Mouse (Mus musculus) adipose tissue, adult 10 weeks (tissue): ENCODE measurements around the gene Sapcd1. TPM values are rescaled to one million over a fixed set of nuclear protein-coding genes. Genes with fewer than 3 reads are reported as not detected.

Source experiments
- polyA plus RNA-seq: library from polyadenylated mRNA; stranded (reverse); fragments of 350-450 nt; fragmentation: Illumina TruSeq; extraction: RNeasy Lipid Tissue Mini Kit (QIAGEN cat#74804); gene quantifications from one replicate; pipeline ENCODE4 v1.2.3, GENCODE M21; 2014; ENCODE audit warnings: low read depth, low replicate concordance

Gene Sapcd1
- polyA plus RNA-seq = 2.9 TPM

DNA sequence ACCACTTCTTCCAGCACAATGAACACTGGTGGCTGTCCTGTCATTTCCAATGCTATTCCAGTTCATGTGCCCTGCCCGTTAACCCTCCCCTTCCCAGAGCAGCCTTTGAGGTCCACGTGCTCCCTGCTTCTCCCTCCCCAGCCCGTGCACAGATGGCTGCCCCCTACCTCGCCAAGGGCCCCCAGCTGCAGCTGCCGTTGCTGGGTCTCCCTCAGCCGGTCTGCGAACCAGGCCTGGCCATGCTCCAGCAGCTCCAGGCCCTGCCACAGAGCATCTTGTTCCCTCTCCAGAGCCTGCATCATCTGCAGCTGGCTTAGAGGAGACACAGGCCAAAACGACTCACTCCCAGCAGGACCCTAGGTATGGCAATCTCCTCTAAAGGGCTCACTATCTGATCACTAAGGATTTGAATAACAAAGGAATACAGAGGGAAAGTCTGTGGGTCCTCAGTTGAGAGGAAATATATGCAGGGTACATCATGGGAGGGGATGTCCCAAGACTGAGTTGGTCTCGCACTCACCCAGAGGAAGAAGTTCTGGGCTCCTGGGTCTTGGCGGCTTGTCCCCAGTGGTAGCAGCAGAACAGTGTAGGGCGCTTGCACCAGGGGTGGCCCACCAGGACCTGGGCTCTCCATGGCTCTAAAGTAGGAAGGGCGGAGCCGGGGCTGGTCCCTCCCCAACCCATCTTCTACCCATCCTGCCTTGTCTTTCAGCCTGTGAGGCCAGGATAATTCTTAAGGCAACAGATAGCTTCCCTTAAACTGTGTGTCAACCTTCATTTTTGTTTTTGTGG is at the start of gene Sapcd1:
Sapcd1 (minus strand) TSS at position 740 of the 792 bp plus-strand sequence.

DNA sequence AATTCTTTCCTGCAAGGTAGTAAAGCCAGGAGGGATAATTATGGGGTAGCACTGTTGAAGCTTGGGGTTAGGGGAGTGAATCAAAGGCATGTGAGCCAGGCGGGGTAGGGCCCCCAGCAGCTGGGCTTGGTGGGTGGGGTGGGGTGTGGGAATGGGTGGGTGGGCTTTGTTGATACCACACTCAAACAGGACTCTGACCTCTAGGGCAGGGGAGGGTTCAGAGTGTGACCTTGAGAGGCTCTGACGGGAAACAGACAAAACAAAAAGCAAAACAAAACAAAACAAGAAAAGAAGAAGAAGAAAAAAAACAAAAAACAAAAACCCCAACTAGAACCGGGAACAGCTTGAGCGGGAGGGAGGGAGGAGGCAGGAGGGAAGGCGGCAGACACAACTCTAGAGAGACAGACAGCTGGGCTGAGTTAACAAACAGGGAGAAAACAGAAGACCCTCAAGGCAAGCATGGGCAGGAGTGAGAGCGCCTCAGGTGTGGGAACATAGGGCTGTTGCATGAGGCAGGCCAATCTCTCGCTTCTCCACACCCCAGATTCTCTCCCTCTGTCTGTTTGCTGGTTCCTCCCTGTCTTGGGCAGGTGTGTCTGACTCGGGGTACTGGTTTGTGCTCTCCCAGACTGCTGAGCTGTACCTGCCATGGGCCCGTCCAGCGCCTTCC is 48.8 kb upstream of the Sapcd1 start, which contains the start of gene Ly6g6e:
Ly6g6e (plus strand) TSS at position 396 of the 670 bp plus-strand sequence.

DNA sequence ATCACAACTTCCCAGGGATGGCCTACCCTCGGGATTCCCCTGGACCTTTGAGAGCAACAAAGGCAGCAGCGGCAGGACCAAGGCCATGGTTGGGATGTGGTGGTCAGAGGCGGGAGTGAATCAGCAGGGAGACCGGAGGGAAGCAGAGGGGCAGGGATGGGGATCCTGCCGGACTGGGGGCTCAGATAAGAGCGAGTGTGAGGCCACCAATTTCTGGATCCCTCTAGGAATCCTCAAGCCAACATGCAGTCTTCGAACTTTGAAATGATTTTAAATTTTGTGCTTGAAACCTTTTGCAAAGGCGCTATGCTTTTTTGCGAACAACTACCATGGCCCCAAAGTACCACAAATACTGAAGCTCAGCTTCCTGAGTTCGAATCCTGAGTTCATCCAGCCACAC is 38.3 kb upstream of the Sapcd1 start, which contains the start of gene Mpig6b:
Mpig6b (minus strand) TSS at position 101 of the 400 bp plus-strand sequence.

DNA sequence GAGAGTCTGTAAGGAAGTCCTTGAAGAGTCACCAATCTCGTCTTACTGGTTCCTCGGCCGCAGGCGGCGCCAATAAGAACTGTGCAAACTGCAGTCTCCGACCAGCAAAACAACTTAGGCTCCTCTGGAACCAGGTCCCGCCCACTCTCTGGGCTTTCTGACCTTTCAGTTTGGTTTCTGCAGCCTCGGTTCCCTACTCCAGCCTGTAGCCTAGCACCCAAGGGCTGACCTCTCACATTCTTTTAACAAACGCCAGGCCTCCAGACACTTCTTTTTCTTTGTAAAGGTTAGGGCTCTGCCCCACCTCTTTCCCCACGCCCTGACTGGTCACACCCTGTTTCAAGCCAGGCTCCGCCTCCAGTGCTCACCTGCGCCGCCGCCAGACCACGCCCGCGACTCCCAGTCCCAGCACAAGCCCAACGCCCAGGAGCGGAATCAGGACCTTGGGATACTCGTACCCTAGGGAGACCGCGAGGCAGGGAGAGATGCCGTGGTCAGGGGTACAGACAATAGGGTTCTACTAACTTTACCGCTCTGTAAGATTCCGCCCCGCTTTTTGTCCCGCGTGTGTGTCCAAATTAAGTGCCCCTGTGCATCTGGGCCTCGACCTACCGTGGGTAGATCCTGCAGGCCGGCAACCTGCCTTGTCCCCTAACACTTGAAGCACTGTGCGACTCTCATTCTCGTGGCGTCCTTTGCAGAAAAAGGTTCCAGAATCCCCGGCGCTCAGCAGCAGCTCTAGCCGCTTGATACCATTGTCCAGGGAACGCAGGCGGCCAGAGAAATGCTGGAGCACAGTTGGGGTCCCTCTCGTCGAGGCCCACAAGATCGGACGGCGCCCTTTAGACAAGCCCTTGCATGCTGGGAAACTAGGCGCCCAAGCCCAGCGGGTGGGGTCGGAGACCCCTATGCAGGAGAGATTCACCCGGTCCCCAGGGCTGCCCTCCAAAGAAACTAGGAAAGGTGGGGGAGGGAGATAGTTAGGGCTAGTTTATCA is 37.4 kb upstream of the Sapcd1 start, which contains the start of gene Ly6g6c:
Ly6g6c (plus strand) TSS at position 438 of the 997 bp plus-strand sequence.

DNA sequence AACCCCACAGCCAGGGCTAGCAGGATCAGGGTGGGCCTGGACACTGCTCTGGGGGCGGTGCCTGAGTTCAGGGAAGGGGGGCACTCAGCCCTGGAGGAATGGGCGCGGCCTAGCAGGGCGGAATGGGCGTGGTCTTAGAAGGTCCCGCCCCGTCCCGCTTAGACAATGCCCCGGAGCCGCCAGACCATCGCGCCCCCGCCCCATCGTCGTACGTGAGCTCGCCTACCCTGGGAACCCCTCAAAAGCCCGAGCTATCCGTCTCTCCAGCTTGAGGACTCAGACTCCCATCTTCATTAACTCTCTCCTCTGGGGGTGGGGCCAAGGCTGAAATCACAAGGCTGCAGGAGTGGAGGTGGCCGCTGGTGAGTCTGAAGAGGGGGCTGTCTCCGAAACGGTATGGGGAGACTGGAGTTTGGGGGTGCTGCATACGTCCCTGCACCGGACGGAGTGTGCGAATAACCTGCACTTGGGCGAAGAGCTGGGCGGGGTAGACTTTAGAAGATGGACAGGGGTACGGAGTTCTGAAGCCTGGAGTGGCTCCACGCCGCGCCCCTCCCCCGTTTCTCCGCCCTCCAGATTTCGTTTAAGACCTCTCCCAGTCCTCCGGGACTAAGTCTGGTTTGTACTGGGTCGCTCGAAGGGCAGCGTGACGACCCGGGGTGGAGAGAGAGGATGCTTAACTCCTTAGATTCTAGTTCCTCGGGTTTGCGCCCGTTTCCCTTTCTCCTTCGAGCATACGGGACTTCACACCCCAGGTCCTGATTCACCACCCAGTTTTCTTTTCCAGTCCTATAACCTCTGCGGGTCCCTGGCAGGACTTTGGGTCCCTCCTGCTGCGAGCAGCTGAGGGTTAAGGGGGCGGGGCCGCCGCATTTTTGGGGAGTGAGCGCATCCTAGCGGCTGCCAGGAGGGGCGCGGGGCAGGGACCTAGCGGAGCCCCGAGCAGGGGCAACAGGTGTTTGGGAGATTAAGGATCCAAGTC is 31.4 kb upstream of the Sapcd1 start, which contains the start of gene Ddah2:
Ddah2 (plus strand) TSS at position 125 of the 982 bp plus-strand sequence.

DNA sequence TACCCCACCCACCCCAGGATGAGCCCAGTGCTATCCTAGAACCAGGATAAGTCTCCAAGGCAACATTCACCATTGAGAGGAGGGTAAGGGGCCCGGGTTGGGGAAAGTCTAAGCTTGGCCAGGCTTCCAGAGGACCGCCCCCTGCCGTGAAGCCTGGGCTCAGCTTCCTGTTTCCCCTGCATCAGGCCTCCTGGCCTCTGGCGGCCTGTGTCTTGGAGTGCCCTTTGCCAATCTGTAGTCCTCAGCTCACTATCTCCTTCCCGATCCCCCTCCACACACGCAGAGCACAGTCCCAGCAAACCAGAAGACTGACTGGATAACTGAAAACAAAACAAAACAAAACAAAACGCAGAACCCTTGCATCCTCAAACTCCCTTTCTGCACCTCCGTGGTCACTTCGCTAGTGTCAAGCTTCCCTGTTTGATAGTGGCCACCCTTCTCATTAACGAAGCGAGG is 21.8 kb upstream of the Sapcd1 start, which contains the start of gene Clic1:
Clic1 (plus strand) TSS at position 406 of the 456 bp plus-strand sequence.

DNA sequence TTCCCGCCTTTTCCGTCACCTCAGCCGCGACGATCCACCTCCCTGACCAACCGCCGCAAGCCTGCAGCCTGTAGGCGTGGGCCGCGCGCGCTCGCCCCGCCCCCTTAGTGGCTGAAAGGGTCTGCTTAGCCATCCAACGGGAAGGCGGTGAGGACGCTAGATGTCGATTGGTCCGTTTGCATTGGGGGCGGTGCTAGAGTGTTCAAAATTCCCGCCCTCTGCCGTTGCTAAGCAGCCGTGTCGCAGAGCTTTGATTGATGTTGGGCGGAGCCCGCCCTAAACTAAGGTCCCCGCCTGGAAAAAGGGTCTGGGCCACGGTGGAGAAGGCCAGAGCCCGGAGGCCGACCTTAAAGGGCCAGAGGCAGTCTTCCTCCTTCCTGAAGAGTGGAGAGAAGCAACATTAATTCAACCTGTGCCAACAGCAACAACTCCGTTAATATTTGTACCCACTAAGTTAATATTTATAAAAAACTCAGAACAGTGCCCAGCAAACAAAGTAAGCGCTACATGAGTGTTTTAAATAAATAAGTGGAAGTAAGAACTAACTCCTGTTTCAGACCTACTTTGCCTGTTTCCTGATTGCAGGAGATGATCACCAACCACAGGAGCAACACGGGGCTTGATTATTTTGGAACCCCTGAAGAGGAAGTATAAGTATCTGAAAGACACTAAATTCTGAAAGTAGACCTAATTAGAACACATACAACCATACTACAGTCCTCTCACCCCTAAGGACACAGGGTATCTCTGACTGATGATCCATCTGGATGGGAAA is 19.1 kb upstream of the Sapcd1 start, which contains the start of gene Msh5:
Msh5 (minus strand) TSS at position 65 of the 775 bp plus-strand sequence.

DNA sequence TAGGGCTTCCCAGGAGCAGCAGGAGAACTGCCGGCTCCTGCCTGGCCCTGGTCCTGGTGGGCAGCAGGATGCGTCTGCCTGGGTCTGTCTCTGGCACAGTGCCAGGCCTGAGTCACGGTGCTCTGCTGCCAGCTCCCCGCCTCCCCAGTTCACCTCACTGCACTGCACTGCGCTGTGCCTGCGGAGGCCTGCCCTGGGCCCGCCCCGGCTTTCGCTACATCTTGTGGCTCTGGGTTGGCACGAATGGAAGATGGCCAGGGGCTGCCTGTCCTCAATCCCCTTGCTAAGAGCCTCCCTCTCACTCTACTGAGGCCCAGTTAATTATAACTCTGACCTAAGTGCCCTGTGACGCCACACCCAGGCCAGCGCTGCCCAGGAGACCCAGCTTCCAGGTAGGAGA is 11.4 kb downstream of the Sapcd1 start, which contains the start of gene Vwa7:
Vwa7 (plus strand) TSS at position 204 of the 400 bp plus-strand sequence.

DNA sequence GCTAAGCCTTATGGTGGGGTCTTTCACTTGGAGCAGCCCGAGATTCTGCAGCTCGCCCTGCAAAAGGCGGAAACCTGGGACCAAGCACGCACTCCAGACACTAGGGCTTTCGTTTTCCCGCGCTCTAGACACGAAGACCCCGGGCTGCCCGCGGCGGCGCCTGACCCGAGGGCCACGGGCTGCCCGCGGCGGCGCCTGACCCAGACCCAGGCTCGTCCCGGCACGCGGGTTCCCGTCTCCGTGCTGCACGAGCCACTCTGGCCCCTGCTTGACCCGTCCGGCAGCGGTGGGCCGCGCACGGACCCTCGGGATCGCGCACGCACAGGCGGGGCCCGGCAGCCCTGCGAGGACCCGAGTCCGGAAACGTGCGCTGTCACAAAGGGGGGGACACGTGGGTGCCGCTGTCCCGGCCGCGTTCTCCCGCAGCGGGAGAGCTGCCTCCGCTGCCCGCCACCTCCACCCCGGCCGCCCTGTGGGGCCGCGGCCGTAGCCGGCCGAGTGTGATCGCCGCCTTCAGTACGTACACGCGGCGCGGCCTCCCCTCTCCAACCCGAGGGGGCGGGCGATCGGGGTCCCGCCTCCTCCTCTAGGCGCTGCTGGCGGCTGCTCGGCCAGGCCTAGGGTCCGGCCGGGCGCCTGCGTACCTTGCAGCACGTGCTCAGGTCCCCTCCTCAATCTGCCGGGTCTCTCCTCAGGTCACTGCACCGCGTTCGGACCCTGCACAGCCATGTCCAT is 26.9 kb downstream of the Sapcd1 start, which contains the start of gene Vars:
Vars (plus strand) TSS at position 271 of the 735 bp plus-strand sequence.

DNA sequence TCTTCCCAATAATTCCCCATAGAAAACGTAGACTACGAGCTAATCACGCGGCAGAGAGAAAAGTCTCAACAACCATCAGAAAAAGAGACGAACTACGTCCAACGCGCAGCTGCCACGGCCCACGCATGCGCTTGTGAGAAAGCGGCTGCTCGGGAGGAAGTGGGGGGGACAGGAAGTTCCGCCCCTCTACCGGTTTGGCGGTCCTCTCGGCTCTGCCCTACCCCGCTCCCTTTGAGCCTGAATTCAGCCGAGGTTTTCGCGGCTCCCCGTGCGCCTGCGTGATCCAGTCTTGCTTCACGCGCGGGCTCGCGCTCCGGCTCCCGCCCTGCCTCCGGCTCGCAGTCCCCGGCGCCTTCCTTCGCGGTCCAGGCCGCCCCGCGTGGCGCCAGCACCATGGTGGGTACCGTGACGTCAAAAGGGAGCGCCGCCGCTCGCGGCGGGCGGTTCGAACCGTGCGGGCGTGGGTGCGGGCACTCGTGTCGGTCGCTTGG is 46.1 kb downstream of the Sapcd1 start, which contains the start of gene Lsm2:
Lsm2 (plus strand) TSS at position 173 of the 491 bp plus-strand sequence.

Other genes starting within 250 kb of the Sapcd1 start
- 1.4 TPM for gene Cyp21a1, start 223.5 kb downstream of the Sapcd1 start, polyA plus RNA-seq
- 45.3 TPM for gene Stk19, start 191.1 kb downstream of the Sapcd1 start, polyA plus RNA-seq
- 59.7 TPM for gene Dxo, start 191.0 kb downstream of the Sapcd1 start, polyA plus RNA-seq
- 45.7 TPM for gene Skiv2l, start 177.8 kb downstream of the Sapcd1 start, polyA plus RNA-seq
- gene Nelfe, start 177.6 kb downstream of the Sapcd1 start, polyA plus RNA-seq = 75.8 TPM
- 114 TPM for gene Cfb, start 165.5 kb downstream of the Sapcd1 start, polyA plus RNA-seq
- gene Zbtb12, start 148.5 kb downstream of the Sapcd1 start, polyA plus RNA-seq = 14.4 TPM
- not detected for gene Gm20547, start 146.0 kb downstream of the Sapcd1 start, polyA plus RNA-seq
- gene C2, start 129.8 kb downstream of the Sapcd1 start, polyA plus RNA-seq = 104 TPM
- 113 TPM for gene Ehmt2, start 129.5 kb downstream of the Sapcd1 start, polyA plus RNA-seq
- 39.3 TPM for gene Slc44a4, start 113.5 kb downstream of the Sapcd1 start, polyA plus RNA-seq
- 81.9 TPM for gene Neu1, start 96.8 kb downstream of the Sapcd1 start, polyA plus RNA-seq
- 47.9 TPM for gene Hspa1b, start 68.8 kb downstream of the Sapcd1 start, polyA plus RNA-seq
- gene Gm20481, start 58.1 kb downstream of the Sapcd1 start, polyA plus RNA-seq = not detected
- gene Hspa1a, start 55.9 kb downstream of the Sapcd1 start, polyA plus RNA-seq = 24.3 TPM
- 12.0 TPM for gene Hspa1l, start 55.3 kb downstream of the Sapcd1 start, polyA plus RNA-seq
- 23.4 TPM for gene Lsm2, start 46.2 kb downstream of the Sapcd1 start, polyA plus RNA-seq
- 62.8 TPM for gene Vars, start 27.0 kb downstream of the Sapcd1 start, polyA plus RNA-seq
- 0.96 TPM for gene Vwa7, start 11.4 kb downstream of the Sapcd1 start, polyA plus RNA-seq
- gene Msh5, start 18.7 kb upstream of the Sapcd1 start, polyA plus RNA-seq = 4.2 TPM
- gene Clic1, start 21.9 kb upstream of the Sapcd1 start, polyA plus RNA-seq = 127 TPM
- gene Ddah2, start 31.0 kb upstream of the Sapcd1 start, polyA plus RNA-seq = 43.7 TPM
- gene Ly6g6c, start 37.4 kb upstream of the Sapcd1 start, polyA plus RNA-seq = 2.2 TPM
- 2.4 TPM for gene Mpig6b, start 38.2 kb upstream of the Sapcd1 start, polyA plus RNA-seq
- 8.2 TPM for gene Ly6g6e, start 48.9 kb upstream of the Sapcd1 start, polyA plus RNA-seq
- 14.6 TPM for gene Ly6g6d, start 50.0 kb upstream of the Sapcd1 start, polyA plus RNA-seq
- gene Ly6g6f, start 57.6 kb upstream of the Sapcd1 start, polyA plus RNA-seq = not detected
- 106 TPM for gene Abhd16a, start 61.2 kb upstream of the Sapcd1 start, polyA plus RNA-seq
- gene Ly6g5c, start 80.3 kb upstream of the Sapcd1 start, polyA plus RNA-seq = 1,353 TPM
- 1,252 TPM for gene Ly6g5b, start 87.4 kb upstream of the Sapcd1 start, polyA plus RNA-seq
- gene Gpank1, start 93.4 kb upstream of the Sapcd1 start, polyA plus RNA-seq = 14.5 TPM
- gene Csnk2b, start 94.0 kb upstream of the Sapcd1 start, polyA plus RNA-seq = 234 TPM
- 15.2 TPM for gene D17H6S53E, start 98.4 kb upstream of the Sapcd1 start, polyA plus RNA-seq
- gene Apom, start 104.0 kb upstream of the Sapcd1 start, polyA plus RNA-seq = not detected
- gene Bag6, start 107.2 kb upstream of the Sapcd1 start, polyA plus RNA-seq = 130 TPM
- gene Prrc2a, start 136.9 kb upstream of the Sapcd1 start, polyA plus RNA-seq = 229 TPM
- 21.1 TPM for gene Aif1, start 148.1 kb upstream of the Sapcd1 start, polyA plus RNA-seq
- gene Lst1, start 160.4 kb upstream of the Sapcd1 start, polyA plus RNA-seq = 11.5 TPM
- gene Ltb, start 166.4 kb upstream of the Sapcd1 start, polyA plus RNA-seq = 1.9 TPM
- gene Tnf, start 174.0 kb upstream of the Sapcd1 start, polyA plus RNA-seq = 0.61 TPM
- not detected for gene Lta, start 177.3 kb upstream of the Sapcd1 start, polyA plus RNA-seq
- gene Gm16181, start 192.8 kb upstream of the Sapcd1 start, polyA plus RNA-seq = 1.2 TPM
- 22.6 TPM for gene Atp6v1g2, start 205.6 kb upstream of the Sapcd1 start, polyA plus RNA-seq
- 16.9 TPM for gene Nfkbil1, start 207.8 kb upstream of the Sapcd1 start, polyA plus RNA-seq
- 177 TPM for gene Ddx39b, start 213.7 kb upstream of the Sapcd1 start, polyA plus RNA-seq
- 739 TPM for gene H2-D1, start 234.7 kb upstream of the Sapcd1 start, polyA plus RNA-seq